Comparison of ENCODE assay signal across 21 mouse cellular contexts in genomic region chr2:180198782-180199181, GRCm38 (mm10). TPM values are rescaled to one million over a fixed set of nuclear protein-coding genes. Genes with fewer than 3 reads are reported as not detected.
DNase-seq lines count a peak whose midpoint lies in the region; ATAC-seq lines count a peak whose summit lies in the region.
"Had no signal": no experiment of that assay in that cellular context is flagged by ENCODE, and none has a peak within 500 bp of the region (broad histone marks: within the 10 kb centered on the region; RNA-seq: fewer than 3 reads in every experiment).

No protein-coding gene starts in this region.

- no peaks in the 10 kb centered on the region for H3K9me3 ChIP-seq in forebrain, embryonic 13.5 days (replicated peaks)
- H3K9me3 ChIP-seq in forebrain, embryonic 15.5 days, result no peaks in the 10 kb centered on the region
- H3K9me3 ChIP-seq: embryonic facial prominence, embryonic 12.5 days; heart, embryonic 15.5 days; hindbrain, embryonic 15.5 days had no signal

- H3K4me2 ChIP-seq in forebrain, embryonic 13.5 days, result no peak overlapping the region
- no peak overlapping the region for H3K4me2 ChIP-seq in forebrain, embryonic 15.5 days (replicated peaks)
- H3K4me2 ChIP-seq: embryonic facial prominence, embryonic 12.5 days; heart, embryonic 11.5 days; heart, embryonic 15.5 days; hindbrain, embryonic 15.5 days had no signal

- H3K4me1 ChIP-seq in forebrain, embryonic 13.5 days, result peaks cover 11% of the 10 kb centered on the region
- H3K4me1 ChIP-seq in forebrain, embryonic 15.5 days, result peaks cover 8% of the 10 kb centered on the region
- H3K4me1 ChIP-seq: embryonic facial prominence, embryonic 12.5 days; heart, embryonic 15.5 days had no signal

- no peaks in the 10 kb centered on the region for H3K27me3 ChIP-seq in forebrain, embryonic 13.5 days
- no peaks in the 10 kb centered on the region for H3K27me3 ChIP-seq in forebrain, embryonic 15.5 days
- H3K27me3 ChIP-seq: embryonic facial prominence, embryonic 12.5 days; heart, embryonic 15.5 days; hindbrain, embryonic 15.5 days had no signal

- WGBS in forebrain, embryonic 13.5 days, result 94% methylated on average over 10 of the region's 10 CpGs
- WGBS in forebrain, embryonic 15.5 days, result 89% methylated on average over 10 of the region's 10 CpGs

- H3K4me3 ChIP-seq in forebrain, embryonic 13.5 days, result no peak overlapping the region
- H3K4me3 ChIP-seq in forebrain, embryonic 15.5 days, result no peak overlapping the region
- H3K4me3 ChIP-seq: embryonic facial prominence, embryonic 12.5 days; heart, adult 2 months; heart, embryonic 15.5 days; hindbrain, embryonic 15.5 days had no signal

- no peak for ATAC-seq in forebrain, embryonic 13.5 days
- no peak for ATAC-seq in forebrain, embryonic 15.5 days (replicated peaks)
- ATAC-seq: CD4-positive, CD25-positive, alpha-beta regulatory T cell, adult 4 months; forebrain, postnatal 0 days; intestine, embryonic 16.5 days had no signal

- peak; percentile 48 to 79 for DNase-seq in adrenal gland, adult (ENCODE audit: inconsistent age in 2 of 2, low spot score in 1 of 2)
- no peak for DNase-seq in adrenal gland, postnatal 14 days
- DNase-seq in gastrocnemius, postnatal 25 days, result peak; percentile 46
- DNase-seq in gastrocnemius, postnatal 4 days (ENCODE audit: low spot score in 2 of 2), result no peak
- DNase-seq in skeletal muscle tissue, adult 2 months (ENCODE audit: low read depth, low spot score), result peak; percentile 41
- DNase-seq: B cell, adult 2 months; cerebellum, adult 11-12 months; cerebellum, adult 9-10 months; cerebellum, postnatal 25 days; forebrain, postnatal 0 days; heart, adult 2 months; heart, postnatal 14 days; kidney, adult 2 months had no signal

- no peaks in the 10 kb centered on the region for H3K36me3 ChIP-seq in forebrain, embryonic 13.5 days (ENCODE audit: poor library complexity, severe bottlenecking)
- H3K36me3 ChIP-seq in forebrain, embryonic 15.5 days, result no peaks in the 10 kb centered on the region
- H3K36me3 ChIP-seq: embryonic facial prominence, embryonic 12.5 days; hindbrain, embryonic 15.5 days had no signal

- no peak overlapping the region for H3K9ac ChIP-seq in forebrain, embryonic 13.5 days
- no peak overlapping the region for H3K9ac ChIP-seq in forebrain, embryonic 15.5 days (replicated peaks)
- H3K9ac ChIP-seq: embryonic facial prominence, embryonic 12.5 days; forebrain, postnatal 0 days; heart, embryonic 15.5 days; hindbrain, embryonic 15.5 days had no signal

- H3K27ac ChIP-seq in forebrain, embryonic 13.5 days, result 0 out of 2 replicates have a peak overlapping the region, but pooled peaks have one; percentile 25
- H3K27ac ChIP-seq in forebrain, embryonic 15.5 days (replicated peaks), result no peak overlapping the region
- H3K27ac ChIP-seq: embryonic facial prominence, embryonic 12.5 days; heart, adult 2 months; heart, embryonic 15.5 days; hindbrain, embryonic 15.5 days had no signal

RNA-seq across cellular contexts. Expression of gene Lama5, which starts 26.9 kb away (rescaled TPM):
- 48.7 and 55.1 TPM in 2 replicates for total RNA-seq in adrenal gland, postnatal 14 days (2021)
- polyA plus RNA-seq in forebrain, embryonic 13.5 days (2015; fragmentation: Nextera tagmentation; extraction: Ambion mirVana), result 3.4 and 5.0 TPM in 2 replicates
- 3.0 and 3.1 TPM in 2 replicates for polyA plus RNA-seq in forebrain, embryonic 15.5 days (2015; fragmentation: Nextera tagmentation; extraction: Ambion mirVana)
- 10 to 100 TPM in 1 of 2 experiments, 1 to 10 TPM in 1; 8.0 to 10.0 TPM for total RNA-seq in gastrocnemius, postnatal 25 days (2021)
- 10 to 100 TPM; 32.3 to 42.7 TPM for total RNA-seq in gastrocnemius, postnatal 4 days (2021)

RNA-seq across cellular contexts. Expression of gene Adrm1, which starts 27.5 kb away (rescaled TPM):
- total RNA-seq in adrenal gland, postnatal 14 days (2021), result 126 and 130 TPM in 2 replicates
- 211 and 220 TPM in 2 replicates for polyA plus RNA-seq in forebrain, embryonic 13.5 days (2015; fragmentation: Nextera tagmentation; extraction: Ambion mirVana)
- 201 and 206 TPM in 2 replicates for polyA plus RNA-seq in forebrain, embryonic 15.5 days (2015; fragmentation: Nextera tagmentation; extraction: Ambion mirVana)
- total RNA-seq in gastrocnemius, postnatal 25 days (2021), result 100 to 1,000 TPM in 1 of 2 experiments, 10 to 100 TPM in 1; 88.2 to 102 TPM
- 100 to 1,000 TPM; 113 to 131 TPM for total RNA-seq in gastrocnemius, postnatal 4 days (2021)

RNA-seq across cellular contexts. Expression of gene Rps21, which starts 58.4 kb away (rescaled TPM):
- 787 and 921 TPM in 2 replicates for total RNA-seq in adrenal gland, postnatal 14 days (2021)
- 483 and 550 TPM in 2 replicates for polyA plus RNA-seq in forebrain, embryonic 13.5 days (2015; fragmentation: Nextera tagmentation; extraction: Ambion mirVana)
- polyA plus RNA-seq in forebrain, embryonic 15.5 days (2015; fragmentation: Nextera tagmentation; extraction: Ambion mirVana), result 407 and 432 TPM in 2 replicates
- 100 to 1,000 TPM; 342 to 348 TPM for total RNA-seq in gastrocnemius, postnatal 25 days (2021)
- total RNA-seq in gastrocnemius, postnatal 4 days (2021), result 100 to 1,000 TPM; 786 to 791 TPM

Comparison
In these comparisons a context has a peak if more than half of its experiments do, and no peak if none do; other contexts are left out.
1. DNase-seq: peak in adrenal gland, adult (2 of 2), gastrocnemius, postnatal 25 days (single experiment) and skeletal muscle tissue, adult 2 months (single experiment); none in adrenal gland, postnatal 14 days (single experiment) and gastrocnemius, postnatal 4 days (0 of 2).